Mouse (Mus musculus): ENCODE results near the gene Cntn4.

The Cntn4 gene

DNA sequence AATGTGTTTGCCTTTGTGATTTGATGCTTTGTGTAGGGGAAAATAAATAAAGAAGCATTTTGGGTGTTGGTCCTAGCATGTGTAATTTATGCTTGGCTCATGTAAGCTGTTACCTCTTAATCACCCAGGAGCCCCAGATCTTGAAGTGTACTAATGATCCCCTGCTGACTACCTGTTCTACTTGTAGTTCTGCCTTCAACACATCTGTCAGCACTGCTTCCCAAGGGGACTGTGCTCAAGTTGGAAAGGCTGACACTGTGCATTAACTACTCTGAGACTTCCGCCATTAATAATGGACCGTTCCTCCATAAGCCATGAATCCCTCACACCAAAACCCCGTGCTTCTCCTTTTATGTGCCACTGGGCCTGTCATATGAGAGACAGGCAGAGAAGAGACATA is 778.2 kb downstream of the Cntn4 start:
- no peak for TF ChIP-seq GATA4 (IDR thresholded peaks at IDR 0.05; ENCODE audit: insufficient replicate concordance, low read length)

DNA sequence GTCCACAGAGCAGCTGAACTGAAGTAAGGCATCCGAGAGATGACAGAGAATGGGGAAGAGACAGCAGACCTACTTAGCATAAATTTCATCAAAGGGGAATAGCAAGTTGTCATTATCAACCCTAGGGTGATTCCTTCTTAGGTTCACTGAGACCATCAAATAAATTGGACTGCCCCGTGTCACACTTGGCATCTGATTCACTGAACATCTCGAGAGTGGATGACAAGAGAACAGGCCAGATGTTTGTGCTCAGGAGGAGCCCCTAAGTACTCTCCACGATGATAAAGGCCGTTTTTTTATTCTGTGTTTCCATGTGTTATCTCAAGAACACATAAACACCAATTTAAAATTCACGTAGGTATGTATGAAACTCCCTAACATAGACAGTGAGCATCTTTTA is 780.7 kb downstream of the Cntn4 start:
- no peak for TF ChIP-seq GATA4 (IDR thresholded peaks at IDR 0.05; ENCODE audit: insufficient replicate concordance, low read length)

DNA sequence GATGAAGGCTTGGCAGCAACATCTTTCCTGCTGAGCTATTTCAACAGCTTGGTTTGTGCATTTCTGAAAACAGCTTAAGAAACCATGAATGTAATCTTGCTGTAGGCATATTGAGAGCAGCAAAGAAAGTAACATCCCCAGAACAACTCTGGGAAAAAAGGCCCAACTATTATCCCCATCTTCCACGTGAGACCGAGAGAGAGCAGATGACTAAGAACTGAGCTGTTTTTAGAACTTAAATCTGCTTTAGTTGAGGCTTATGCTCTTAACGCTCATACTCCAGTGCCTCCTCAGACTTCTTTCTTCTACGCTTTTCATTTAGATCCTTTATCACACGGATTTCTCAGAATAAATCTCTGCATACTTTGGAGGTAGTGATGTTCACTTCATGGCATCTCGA is 784.9 kb downstream of the Cntn4 start:
- TF ChIP-seq GATA4 (IDR thresholded peaks at IDR 0.05; ENCODE audit: insufficient replicate concordance, low read length) = no peak

DNA sequence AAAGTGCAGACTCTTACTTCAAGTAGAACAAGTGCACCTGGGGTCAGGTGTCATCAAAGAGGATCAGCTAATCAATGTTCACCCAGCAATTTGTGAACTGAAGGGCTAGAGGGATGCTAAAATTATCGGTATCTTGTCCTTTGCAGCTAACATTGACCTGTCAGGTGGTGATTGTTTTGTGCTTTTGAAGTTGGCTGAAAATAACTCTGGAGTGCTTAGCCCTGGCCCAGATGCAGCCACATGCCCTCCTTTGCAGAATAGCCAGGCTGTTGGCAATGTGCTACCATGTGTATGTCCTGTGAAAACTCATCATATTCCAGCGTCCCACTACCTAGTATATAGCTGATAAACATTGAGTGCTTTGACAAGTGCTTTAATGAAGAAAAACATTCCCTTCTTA is 786.4 kb downstream of the Cntn4 start:
- TF ChIP-seq GATA4 (IDR thresholded peaks at IDR 0.05; ENCODE audit: insufficient replicate concordance, low read length) = no peak

DNA sequence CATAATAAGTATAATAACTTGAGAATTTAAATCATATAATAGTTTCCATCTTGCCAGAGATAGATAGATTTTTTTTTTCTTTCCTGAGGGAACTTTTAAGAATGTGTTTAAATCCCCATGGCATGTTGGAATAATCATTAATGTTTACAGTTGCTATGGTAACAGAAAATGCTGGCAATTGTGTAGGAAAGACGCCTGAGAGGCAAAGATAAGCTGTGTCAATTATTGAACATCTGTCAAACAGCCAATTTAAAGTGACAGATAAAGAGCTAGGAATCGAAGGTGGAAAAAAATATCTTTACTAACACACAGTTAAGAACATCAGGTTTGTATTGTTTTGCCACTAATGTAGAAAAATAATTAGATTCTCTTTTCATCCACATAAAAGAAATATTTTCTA is 788.3 kb downstream of the Cntn4 start:
- TF ChIP-seq GATA4 (IDR thresholded peaks at IDR 0.05; ENCODE audit: insufficient replicate concordance, low read length) = no peak

DNA sequence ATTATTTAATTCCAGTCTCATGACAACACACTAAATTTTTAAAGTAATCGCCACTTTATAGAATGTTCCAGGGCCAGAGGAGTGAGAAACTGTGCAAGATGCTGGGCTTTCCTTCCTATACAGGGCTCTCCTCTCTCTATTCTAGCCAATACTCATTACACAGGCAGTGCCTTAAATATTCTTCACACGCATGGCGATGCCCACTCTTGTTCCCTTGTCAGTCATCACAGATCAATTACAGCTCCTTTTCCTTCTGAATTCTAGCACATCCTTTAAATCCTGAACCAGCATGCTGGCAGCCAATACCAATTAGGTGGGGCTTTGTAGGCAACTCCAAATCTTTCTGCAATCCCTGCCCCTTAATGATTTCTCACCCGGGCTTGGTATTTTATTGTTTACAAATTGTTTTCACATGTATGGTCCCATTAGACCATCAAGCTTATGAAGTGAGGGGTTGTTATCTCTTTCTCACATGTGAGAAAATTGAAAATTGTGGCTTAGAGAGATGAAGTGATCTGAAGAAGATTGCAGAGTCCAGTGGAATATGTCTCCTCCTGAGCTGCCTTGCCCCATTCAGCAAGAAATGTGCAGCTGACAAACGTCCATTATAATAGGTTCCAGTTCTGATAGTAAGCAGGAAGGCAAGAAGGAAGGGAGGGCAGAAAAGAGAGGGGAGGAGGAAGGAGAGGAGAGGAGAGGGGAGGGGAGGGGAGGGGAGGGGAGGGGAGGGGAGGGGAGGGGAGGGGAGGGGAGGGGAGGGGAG is 789.0 kb downstream of the Cntn4 start:
- no peak for TF ChIP-seq GATA4 (IDR thresholded peaks at IDR 0.05; ENCODE audit: insufficient replicate concordance, low read length)

DNA sequence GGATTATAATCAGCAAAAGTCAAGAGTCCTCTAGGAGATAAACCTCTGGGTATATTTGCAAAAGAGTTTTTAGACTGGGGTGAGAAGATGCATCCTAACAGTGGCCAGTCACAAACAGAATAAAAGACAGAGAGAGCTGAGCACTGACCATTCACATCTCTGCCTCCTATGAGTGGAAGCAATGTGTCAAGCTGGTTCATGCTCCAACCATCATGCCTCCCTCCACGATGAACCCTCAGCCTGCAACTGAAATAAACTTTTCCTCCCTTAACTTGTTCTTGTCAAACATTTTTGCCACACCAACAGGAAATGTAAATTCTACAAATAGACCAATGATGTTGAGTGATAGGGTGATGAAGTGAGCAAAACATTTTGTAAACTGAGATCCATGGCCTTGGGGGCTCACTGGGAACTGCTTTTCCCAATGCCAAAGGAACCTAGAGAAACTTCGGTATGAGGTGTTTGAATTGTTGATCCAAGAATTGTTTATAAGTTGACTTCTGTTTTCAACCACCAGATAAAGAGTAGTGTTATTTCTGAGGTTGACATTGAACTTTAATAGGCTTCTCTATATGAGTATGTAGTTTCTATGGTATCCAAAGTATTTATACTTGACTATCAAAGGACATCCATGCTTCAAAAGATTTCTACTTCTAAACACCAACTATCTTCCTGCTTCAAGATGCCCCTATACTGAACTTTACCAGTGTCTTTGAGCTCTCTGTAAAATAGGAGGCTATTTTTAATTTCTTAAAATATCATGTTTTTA is 794.6 kb downstream of the Cntn4 start:
- TF ChIP-seq GATA4 (IDR thresholded peaks at IDR 0.05; ENCODE audit: insufficient replicate concordance, low read length) = no peak

DNA sequence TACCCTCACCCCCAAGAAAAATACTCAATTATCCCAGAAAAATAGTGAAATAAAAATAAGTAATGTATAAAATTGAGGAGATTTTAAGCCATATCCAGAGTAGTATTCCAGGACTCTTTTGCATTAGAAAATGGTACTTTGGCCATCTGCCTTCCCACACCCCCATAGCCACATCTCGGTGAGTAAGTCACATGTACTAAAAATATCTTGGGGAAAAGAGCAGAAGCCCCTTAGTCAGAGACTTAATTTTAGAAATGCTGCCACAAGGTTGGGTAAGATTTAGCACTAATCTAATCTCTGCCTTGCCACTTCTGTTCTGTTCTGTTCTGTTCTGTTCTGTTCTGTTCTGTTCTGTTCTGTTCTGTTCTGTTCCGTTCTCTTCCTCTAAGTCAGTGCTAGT is 796.4 kb downstream of the Cntn4 start:
- no peak for TF ChIP-seq GATA4 (IDR thresholded peaks at IDR 0.05; ENCODE audit: insufficient replicate concordance, low read length)

DNA sequence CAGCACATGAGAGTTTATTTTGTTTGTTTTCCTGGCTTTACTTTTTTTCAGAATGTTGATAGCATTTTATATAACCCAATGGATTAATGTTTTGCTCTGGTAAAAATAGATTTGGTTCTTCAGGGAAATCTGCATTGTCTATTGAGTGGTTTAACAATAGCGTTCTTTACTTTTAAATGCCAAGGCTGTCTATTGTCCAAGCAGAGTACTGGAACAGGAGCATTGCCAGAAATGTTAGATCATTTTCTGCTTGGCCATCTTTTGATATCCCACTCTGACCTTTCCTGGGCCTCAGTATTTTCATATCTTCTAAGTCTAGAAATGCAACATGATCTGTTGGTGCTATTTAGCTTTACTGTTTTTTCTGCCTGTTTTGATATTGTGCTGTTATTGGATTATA is 804.1 kb downstream of the Cntn4 start:
- TF ChIP-seq GATA4 (IDR thresholded peaks at IDR 0.05; ENCODE audit: insufficient replicate concordance, low read length) = no peak

DNA sequence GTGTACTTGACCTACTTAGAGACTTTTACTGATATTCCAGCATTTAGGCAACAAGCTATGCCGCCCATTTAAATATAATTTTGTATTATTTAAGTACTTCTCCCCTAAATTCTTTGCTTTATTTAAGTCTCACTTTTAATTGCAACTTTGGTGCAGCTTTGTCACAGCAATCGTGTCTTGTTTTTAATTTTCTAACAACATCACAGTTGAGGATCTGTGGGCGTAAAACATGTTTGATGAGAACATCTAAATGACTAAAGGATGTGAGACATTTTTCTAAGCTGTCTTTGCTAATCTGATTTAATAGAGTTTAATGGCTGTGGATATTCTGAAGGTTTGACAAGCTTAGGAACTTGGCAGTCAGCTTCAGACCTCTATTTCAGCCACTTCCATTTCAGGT is 818.8 kb downstream of the Cntn4 start:
- TF ChIP-seq GATA4 (IDR thresholded peaks at IDR 0.05; ENCODE audit: insufficient replicate concordance, low read length) = no peak

DNA sequence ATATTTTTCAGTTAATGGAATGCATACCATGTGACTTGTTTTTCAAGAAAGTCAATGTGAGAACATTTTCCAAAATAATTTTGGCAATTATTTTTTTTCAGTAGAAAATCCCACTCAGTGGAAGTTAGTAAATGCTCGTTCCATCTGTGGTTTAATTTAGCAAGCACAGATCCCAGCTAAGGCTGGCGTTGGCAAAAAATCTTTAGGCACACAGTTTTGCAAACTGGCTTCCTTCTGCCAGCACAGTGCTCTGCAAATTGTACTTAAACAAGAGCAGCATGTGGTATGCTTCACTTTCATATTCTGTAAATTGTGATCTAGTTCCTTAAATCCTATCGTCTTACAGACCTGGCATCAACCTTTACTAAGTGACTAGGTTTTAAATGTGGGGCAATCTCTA is 821.7 kb downstream of the Cntn4 start:
- no peak for TF ChIP-seq GATA4 (IDR thresholded peaks at IDR 0.05; ENCODE audit: insufficient replicate concordance, low read length)

DNA sequence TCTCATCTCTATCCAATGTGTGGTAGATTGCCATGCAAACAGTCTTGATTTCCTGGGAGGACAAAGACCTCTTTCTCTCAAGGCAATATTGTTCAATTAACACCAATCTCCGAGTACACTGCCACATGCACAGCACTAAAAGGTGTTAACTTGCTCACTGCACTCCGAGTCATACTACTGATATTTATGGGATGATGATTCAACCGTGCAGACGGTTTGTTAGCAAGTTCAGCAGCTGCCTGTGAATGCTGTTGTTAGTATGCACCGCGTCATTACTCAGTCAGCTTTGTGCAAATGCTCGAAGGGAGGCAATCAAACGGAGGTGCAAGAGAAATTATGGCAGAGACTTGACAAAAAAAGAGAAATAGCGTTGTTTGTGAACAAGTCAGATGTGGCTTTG is 826.5 kb downstream of the Cntn4 start:
- TF ChIP-seq GATA4 (IDR thresholded peaks at IDR 0.05; ENCODE audit: insufficient replicate concordance, low read length) = no peak

DNA sequence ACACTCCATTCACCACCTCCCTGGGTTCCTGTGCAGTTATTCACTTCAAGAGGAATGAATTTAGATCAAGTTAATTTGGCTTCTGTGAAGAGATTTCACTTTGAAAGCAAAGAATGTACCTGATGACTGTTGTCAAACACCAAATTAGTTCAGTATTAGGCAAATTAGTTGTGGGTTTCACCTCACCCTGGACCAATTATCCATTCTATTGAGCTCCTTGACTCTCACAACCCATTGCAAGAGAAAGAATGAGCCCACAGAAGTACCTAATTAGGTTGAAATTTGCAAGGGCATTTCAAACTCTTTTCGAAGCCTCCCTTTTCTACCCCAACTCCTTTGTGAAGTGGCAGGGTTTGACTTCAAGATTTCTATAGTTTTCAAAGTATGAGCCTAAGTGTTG is 842.9 kb downstream of the Cntn4 start:
- TF ChIP-seq GATA4 (IDR thresholded peaks at IDR 0.05; ENCODE audit: insufficient replicate concordance, low read length) = no peak

DNA sequence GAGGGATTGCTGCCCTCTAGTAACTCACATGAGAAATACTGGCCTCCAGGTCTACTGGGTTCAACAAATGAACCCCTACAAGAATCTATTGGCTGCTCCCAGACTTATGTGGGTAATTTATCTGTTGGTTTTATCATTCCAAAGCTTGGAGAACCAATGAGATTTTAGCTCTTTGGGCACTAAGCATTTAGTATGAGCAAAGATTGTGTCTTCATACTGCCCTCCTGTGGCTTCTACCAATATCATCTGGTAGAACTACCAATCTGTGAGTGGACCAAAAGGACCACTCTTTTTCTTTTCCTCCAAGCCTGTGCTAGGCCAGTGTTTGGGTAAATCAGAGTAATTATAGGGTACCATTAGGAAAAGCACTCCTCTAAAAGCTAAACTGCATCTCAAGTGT is 866.0 kb downstream of the Cntn4 start:
- no peak for TF ChIP-seq GATA4 (IDR thresholded peaks at IDR 0.05; ENCODE audit: insufficient replicate concordance, low read length)

DNA sequence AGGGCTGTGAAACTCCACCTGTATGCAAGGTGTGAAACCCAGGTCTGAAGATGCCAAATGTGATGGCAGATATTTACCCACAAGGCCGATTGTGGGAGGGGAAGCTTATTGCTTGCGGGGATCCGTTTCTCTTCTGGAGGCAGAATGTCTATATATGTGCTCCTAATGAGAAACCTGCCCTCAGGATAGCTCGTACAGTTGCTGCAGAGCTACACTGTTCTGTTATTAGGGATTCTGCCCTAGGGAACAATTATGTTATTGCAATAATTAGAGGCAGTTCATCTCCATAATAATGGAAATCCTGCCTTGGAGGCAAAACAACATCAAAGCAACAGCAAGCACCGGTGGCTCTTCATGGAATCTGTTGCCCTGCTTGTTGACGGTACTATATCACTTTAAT is 884.2 kb downstream of the Cntn4 start:
- no peak for TF ChIP-seq GATA4 (IDR thresholded peaks at IDR 0.05; ENCODE audit: insufficient replicate concordance, low read length)

DNA sequence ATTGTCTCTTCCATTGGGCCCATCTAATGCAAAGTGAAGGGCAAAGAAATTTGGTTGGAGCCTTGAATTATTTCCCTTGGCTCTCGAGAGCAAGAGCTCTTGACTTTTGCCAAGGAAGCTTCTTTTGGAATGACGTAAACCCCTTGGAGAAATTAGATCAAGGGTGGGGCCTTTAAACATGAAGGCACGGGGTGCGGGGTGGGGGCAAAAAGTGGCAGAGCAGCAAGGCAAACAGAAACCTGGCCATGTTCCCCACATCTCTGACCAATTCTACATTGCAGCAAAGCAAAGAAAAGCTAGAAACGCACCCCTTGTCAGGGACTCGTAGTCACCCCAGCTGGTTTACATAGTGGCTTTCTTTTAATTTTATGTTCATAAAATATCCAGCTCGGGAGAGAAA is 887.9 kb downstream of the Cntn4 start:
- no peak for TF ChIP-seq GATA4 (IDR thresholded peaks at IDR 0.05; ENCODE audit: insufficient replicate concordance, low read length)

All from liver, adult (tissue).